Mouse (Mus musculus) left cerebral cortex, postnatal 36 days (tissue): Measurements from ENCODE around the gene Nmnat1. TPM values are rescaled to one million over a fixed set of nuclear protein-coding genes. Genes with fewer than 3 reads are reported as not detected.

ENCODE experiments used
- DNase-seq, 2 experiments: peaks; one replicate each; pipeline ENCODE4 v3.0.0; 2021 to 2022; ENCODE audit warnings: low spot score in 2 of 2, mixed read lengths in 1 of 2
- intact Hi-C: fragments of 180-260 bp; cut with DNase I; formaldehyde crosslinking; loops from one replicate; pipeline ENCODE4 v1.15.1; 2025
- total RNA-seq, 2 experiments: library from RNA; stranded (reverse); gene quantifications; 2 replicates each; pipeline ENCODE4 v1.2.3; 2021

Nmnat1 gene
- total RNA-seq = 1 to 10 TPM; 9.1 to 9.8 TPM

DNA sequence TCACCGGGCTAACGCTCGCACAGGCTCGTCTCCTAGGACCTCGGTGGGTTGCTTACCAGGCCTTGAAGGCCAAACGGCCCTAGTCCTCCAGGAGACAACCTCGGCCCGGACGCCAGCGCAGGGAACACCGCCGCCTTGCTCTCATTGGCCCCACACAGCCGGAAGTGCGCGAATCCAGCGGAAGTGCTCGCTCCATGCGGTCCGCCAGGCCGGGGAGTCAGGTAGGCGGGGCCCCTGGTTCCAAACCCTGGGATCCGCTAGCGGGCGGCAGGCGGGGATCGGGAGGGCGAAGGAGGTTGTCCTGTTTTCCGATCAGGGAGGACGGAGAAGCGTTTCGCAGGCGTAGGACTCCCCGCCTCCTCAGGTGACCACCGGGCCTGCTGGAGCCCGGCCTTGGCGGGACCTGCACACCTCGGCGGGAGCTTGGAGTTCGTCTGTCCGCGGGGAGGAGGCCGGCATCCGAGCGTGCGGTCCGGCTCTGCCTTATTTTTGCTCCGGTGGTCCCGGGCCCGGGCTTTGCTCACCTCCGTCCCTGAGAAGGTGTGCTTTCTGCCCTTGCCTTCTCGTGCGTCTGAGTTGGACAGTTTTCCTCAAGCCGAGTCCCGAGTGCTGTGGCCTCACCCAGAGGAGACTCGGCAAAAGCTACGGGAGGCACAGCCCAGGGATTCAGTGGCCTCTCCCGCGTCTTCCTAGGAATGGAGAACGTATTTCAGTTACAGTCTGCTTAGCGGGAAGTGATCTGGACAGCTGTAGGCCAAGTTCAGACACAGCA is at the start of gene Nmnat1, which contains the start of gene Lzic:
Gene Nmnat1, minus strand, starts transcription at position 150 of the 772 bp plus-strand sequence.
Gene Lzic, plus strand, starts transcription at position 177 of the 772 bp plus-strand sequence.
- intact Hi-C loops = loop anchor here (5.0 kb wide), 1 partner anchor 57 kb away; no protein-coding TSS in a partner anchor
- peak; percentile 92 for DNase-seq

DNA sequence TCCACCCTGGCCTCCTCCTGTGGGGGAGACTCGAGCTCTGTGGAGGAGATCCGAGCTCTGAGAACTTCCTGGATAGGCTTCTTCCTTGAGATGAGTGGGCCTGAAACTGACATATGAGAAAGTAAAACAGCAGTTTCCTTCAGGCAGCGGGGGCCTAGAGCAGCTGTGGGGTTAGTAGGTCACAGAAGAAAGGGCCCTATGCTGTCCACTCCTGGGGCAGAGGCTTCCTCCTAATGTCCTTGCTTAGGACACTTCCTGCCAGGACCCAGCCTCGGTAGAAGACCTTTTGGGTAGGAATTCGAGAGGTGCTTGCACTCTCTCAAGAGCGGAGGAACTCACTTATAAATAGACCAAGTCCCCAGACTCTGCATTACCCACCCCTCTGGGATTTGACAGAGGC is 44.7 kb upstream of the Nmnat1 start:
- intact Hi-C loops = no loop called here
- DNase-seq = no peak

- DNase-seq = no peak
- intact Hi-C loops = no loop called here
Measured at GRCm38 (mm10) chr4:149527621-149528354, 42.8 kb upstream of the Nmnat1 start.

DNA sequence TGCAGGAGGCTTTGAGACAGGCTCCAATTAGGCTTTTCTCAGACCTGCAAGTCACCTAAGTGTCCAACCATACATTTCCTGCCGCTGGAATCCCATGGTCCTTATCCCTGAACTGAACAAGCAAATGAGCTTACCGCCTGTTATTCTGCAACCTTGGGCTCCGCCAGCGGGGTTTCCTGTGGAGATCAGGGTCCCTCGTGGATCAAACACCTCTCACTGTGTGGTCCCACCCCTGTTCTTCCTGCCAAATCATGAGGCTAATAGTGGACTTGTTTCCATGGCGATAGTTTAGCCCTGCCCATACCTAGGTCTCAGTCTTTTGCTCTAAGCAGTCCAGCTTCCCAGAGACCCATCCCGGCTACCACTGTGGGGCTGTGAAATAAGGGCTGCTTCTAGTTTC is 41.3 kb upstream of the Nmnat1 start:
- no peak for DNase-seq
- intact Hi-C loops = no loop called here

- no peak for DNase-seq
- intact Hi-C loops = no loop called here
Measured at GRCm38 (mm10) chr4:149525811-149526210, 40.8 kb upstream of the Nmnat1 start.

DNA sequence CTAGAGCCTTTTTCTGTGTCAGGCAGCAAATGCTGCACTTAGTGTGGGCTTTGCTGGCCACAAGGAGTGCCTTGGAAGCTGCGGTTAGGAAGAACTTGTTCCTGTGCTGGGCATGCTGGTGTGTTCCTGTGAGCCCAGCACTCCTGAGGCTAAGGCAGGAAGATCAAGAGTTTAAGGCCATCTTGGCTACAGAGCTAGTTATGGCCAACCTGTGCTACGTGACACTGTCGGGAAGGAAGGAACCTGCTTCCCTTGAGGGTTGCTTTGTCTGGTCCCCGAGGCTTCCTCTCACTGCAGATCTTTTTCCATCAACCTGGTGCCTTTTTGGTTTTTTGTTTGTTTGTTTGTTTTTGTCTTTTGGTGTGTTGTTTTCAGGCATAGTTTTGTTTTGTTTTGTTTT is 40.2 kb upstream of the Nmnat1 start:
- intact Hi-C loops = no loop called here
- no peak for DNase-seq

- intact Hi-C loops = no loop called here
- no peak for DNase-seq
Measured at GRCm38 (mm10) chr4:149523961-149524360, 39.0 kb upstream of the Nmnat1 start.

DNA sequence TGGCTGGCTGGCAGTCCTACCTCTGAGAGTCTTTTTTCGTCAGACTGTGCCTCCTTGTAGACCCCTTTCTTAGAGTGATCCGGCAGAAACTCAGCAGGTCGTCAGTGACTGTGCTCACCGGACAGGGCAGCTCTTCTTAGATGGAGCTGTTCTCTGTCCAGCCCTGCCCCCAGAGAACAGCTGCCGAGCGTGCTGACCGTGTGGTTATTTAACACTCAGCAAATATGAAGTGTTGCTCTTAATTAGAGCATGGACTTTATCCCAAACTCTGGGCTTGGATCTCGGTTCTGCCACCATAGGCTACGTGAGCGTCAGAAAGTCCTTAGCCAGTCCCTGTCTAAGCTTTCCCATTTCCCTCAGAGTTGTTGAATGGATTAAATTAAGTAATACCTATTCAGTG is 36.3 kb upstream of the Nmnat1 start:
- DNase-seq = no peak
- intact Hi-C loops = no loop called here

DNA sequence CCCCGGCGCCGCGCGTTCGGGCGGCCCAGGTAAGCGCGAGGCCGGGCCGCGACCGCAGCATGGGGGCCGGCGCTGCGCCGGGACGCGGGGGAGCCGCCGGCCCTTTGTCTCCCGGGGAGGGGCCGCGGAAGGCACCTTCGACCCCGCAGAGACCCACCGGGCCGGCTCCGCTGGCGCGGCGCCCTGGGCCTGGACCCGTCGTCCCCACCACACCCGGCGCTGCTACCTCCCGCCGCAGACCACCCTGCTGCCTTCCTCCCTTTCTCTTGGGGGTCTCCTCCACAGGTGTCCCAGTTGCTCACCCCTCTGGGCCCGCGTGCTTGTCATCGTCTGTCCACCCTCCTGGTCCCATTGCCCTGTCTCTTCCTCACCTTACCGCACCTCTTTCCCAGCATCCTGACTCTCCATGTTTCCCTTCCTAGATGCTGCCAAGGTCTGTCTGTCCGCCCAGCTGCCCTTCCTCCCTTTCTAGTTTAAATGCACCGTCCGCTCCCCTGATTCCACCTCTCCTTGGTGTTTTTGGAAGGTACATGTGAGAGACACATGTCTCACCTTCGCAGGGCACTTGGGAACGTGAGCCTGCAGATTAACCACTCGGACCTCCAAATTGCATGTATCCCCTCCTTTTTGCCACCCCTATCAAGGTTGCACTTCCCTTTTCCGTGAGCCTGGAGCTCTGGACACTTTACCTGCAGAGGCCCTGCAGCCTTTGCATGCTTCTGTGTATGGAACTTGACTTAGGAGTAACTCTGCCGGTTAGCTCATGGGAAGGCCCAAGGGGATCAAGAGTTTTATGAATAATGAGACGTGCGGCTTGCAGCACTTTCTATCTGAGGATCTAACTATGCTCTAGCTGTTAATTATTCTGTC is 33.6 kb upstream of the Nmnat1 start:
- no peak for DNase-seq
- intact Hi-C loops = no loop called here

DNA sequence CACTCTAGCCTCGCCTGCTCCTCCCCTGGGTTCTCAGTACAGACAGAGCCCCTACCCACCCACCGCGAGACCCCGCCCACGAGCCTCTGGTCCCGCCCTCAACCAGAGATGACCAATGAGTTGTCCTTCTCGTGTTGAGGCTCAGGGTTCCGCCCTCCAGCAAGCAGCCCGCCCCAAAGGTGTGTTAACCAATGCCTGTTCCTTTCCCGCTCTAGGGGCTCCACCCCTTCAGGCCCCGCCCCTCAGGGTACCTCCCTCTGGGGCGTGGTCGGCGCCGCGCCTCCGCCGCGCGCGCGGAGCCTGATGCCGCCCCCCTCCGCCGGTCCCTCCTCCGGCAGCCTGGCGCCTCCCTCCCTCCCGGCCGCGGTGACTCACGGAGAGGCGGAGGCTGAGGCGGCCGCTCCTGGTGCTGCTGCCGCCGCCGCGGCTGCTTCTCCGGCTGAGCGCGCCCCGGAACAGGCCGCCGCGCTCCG is 32.9 kb upstream of the Nmnat1 start, which contains the start of gene Ctnnbip1:
Gene Ctnnbip1, plus strand, starts transcription at position 369 of the 473 bp plus-strand sequence.
- intact Hi-C loops = no loop called here
- peak; percentile 93 to 96 for DNase-seq

- intact Hi-C loops = no loop called here
- no peak for DNase-seq
Measured at GRCm38 (mm10) chr4:149515706-149516105, 30.7 kb upstream of the Nmnat1 start.

- no peak for DNase-seq
- intact Hi-C loops = no loop called here
Measured at GRCm38 (mm10) chr4:149512072-149512471, 27.1 kb upstream of the Nmnat1 start.

- DNase-seq = no peak
- intact Hi-C loops = no loop called here
Measured at GRCm38 (mm10) chr4:149511221-149511646, 26.2 kb upstream of the Nmnat1 start.

DNA sequence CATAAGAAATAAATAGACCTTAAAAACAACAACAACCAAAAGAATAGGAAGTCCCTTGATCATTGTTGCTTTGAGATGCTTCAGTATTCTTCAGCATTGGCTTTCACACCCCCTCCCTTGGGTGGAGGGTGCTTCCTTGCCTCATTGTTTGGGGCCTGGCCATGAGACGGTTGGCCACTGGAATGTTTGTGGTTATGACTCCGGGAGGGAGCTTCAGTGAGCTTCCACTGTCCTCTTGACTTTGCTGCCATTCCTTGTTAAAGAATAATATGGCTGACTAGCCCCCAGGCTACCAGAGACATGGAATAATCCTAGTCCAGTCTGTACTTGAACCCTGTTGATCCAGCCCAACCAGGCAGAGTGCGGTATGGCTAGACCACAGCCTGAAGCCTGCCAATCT is 21.9 kb upstream of the Nmnat1 start:
- no peak for DNase-seq
- intact Hi-C loops = no loop called here

DNA sequence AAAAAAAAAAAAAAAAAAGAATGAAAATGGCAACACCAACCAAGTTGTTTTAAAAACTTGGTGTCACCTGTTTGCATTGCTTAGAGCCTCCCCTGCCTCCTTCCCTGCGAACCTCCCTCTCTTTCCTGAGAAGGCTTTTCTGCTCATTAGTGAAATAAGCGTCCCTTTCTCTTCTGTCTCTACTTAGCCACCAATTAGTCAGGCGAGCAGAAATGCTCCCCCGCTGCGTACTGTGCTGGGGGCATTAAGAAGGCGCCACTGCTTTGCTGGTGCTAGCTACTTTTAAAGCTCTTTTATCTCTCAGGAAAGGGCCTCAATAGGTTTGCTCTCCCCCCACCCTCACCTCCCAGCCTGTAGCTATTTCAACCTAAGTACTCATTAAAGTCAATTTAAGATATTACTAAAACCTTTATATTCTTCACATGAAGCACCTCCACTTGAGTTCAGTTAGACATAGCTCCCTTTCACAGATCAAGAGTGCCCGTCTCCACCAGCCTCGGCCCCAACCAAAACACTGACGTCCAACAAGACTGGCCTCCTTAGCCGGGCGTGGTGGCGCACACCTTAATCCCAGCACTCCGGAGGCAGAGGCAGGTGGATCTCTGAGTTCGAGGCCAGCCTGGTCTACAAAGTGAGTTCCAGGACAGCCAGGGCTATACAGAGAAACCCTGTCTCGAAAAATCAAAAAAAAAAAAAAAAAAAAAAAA is 20.4 kb upstream of the Nmnat1 start:
- DNase-seq = no peak
- intact Hi-C loops = no loop called here

GRCm38 (mm10) chr4:149504858-149505257 is 19.9 kb upstream of the Nmnat1 start:
- intact Hi-C loops = no loop called here

GRCm38 (mm10) chr4:149504363-149504762 is 19.4 kb upstream of the Nmnat1 start:
- no peak for DNase-seq
- intact Hi-C loops = no loop called here

More at GRCm38 (mm10) chr4:149504858-149505257, 19.9 kb upstream of the Nmnat1 start:
- DNase-seq = no peak

- intact Hi-C loops = no loop called here
- no peak for DNase-seq
Measured at GRCm38 (mm10) chr4:149499790-149500189, 14.8 kb upstream of the Nmnat1 start.

DNA sequence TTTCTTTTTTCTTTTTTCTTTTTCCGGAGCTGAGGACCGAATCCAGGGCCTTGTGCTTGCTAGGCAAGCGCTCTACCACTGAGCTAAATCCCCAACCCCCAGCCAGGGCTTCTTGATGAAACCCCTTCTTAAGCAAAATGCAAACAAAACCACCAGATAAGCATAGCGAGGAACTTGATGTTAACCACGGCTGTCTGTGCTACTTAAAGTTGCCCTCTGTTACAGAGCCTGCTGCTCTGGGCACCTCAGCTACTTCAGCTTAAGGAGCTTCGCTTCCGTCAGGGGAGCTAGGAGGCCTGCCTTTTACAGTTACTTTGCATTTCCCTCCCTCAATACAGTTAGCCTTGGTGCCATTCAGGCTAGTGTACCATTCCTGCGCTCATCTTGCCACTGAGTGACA is 13.9 kb upstream of the Nmnat1 start:
- DNase-seq = no peak
- intact Hi-C loops = no loop called here
